Mouse (Mus musculus) layer of hippocampus, adult 8-10 months (tissue): ENCODE measurements around the gene Car10. TPM values are rescaled to one million over a fixed set of nuclear protein-coding genes. Genes with fewer than 3 reads are reported as not detected.

Source experiments
- DNase-seq, 2 experiments: peaks; one replicate each; pipeline ENCODE4 v3.0.0; 2022; ENCODE audit warnings: low spot score in 2 of 2
- total RNA-seq, 4 experiments: library from RNA; stranded (reverse); gene quantifications; 2 replicates each; pipeline ENCODE4 v1.2.4; 2022

Car10 gene
- total RNA-seq = 10 to 100 TPM; 38.8 to 49.5 (median 43.6) TPM

- DNase-seq = peak; percentile 14 to 26
Measured at GRCm38 (mm10) chr11:93097941-93098828, at the start of gene Car10. Car10 (plus strand) TSS chr11:93098028.

- no peak for DNase-seq
Measured at GRCm38 (mm10) chr11:93065021-93065420, 32.8 kb upstream of the Car10 start.

- no peak for DNase-seq
Measured at GRCm38 (mm10) chr11:93065656-93066181, 32.1 kb upstream of the Car10 start.

- DNase-seq = no peak
Measured at GRCm38 (mm10) chr11:93095588-93095987, 2.2 kb upstream of the Car10 start.

- peak in 1 of 2 experiments; percentile 4 for DNase-seq
Measured at GRCm38 (mm10) chr11:93097001-93097400, 827 bp upstream of the Car10 start.

GRCm38 (mm10) chr11:93097431-93097851 lies 387 bp upstream of the Car10 start:
- DNase-seq = peak; percentile 17 to 22

GRCm38 (mm10) chr11:93098933-93099381 lies 1.1 kb downstream of the Car10 start:
- peak; percentile 19 to 28 for DNase-seq

- peak in 1 of 2 experiments; percentile 5 for DNase-seq
Measured at GRCm38 (mm10) chr11:93099431-93100370, 1.9 kb downstream of the Car10 start.

- DNase-seq = no peak
Measured at GRCm38 (mm10) chr11:93100606-93101005, 2.8 kb downstream of the Car10 start.

- peak in 1 of 2 experiments; percentile 9 for DNase-seq
Measured at GRCm38 (mm10) chr11:93101106-93101505, 3.3 kb downstream of the Car10 start.

- no peak for DNase-seq
Measured at GRCm38 (mm10) chr11:93102321-93102720, 4.5 kb downstream of the Car10 start.

GRCm38 (mm10) chr11:93103101-93103815 lies 5.4 kb downstream of the Car10 start:
- no peak for DNase-seq

GRCm38 (mm10) chr11:93109451-93109850 lies 11.6 kb downstream of the Car10 start:
- peak in 1 of 2 experiments; percentile 18 for DNase-seq

GRCm38 (mm10) chr11:93120766-93121415 lies 23.1 kb downstream of the Car10 start:
- peak in 1 of 2 experiments; percentile 55 for DNase-seq

GRCm38 (mm10) chr11:93123691-93124090 lies 25.9 kb downstream of the Car10 start:
- no peak for DNase-seq

GRCm38 (mm10) chr11:93126466-93126865 lies 28.6 kb downstream of the Car10 start:
- no peak for DNase-seq

- DNase-seq = no peak
Measured at GRCm38 (mm10) chr11:93128481-93128880, 30.7 kb downstream of the Car10 start.

GRCm38 (mm10) chr11:93137841-93138240 lies 40.0 kb downstream of the Car10 start:
- DNase-seq = no peak

GRCm38 (mm10) chr11:93141727-93142126 lies 43.9 kb downstream of the Car10 start:
- no peak for DNase-seq

- peak in 1 of 2 experiments; percentile 20 for DNase-seq
Measured at GRCm38 (mm10) chr11:93144544-93144943, 46.7 kb downstream of the Car10 start.
